Mouse (Mus musculus): Measurements from ENCODE around the gene Rgl1.
"Not testable (repeated sequence)": the region's sequence is repeated elsewhere in the genome, so short reads cannot be mapped to it uniquely, and the experiment has no call there.

The Rgl1 gene

GRCm38 (mm10) chr1:152785446-152785845 is 19.3 kb upstream of the Rgl1 start:
- DNase-seq (ENCODE audit: low spot score), result not testable (repeated sequence)

GRCm38 (mm10) chr1:152784620-152785019 is 18.5 kb upstream of the Rgl1 start:
- no peak for DNase-seq (ENCODE audit: low spot score)

DNA sequence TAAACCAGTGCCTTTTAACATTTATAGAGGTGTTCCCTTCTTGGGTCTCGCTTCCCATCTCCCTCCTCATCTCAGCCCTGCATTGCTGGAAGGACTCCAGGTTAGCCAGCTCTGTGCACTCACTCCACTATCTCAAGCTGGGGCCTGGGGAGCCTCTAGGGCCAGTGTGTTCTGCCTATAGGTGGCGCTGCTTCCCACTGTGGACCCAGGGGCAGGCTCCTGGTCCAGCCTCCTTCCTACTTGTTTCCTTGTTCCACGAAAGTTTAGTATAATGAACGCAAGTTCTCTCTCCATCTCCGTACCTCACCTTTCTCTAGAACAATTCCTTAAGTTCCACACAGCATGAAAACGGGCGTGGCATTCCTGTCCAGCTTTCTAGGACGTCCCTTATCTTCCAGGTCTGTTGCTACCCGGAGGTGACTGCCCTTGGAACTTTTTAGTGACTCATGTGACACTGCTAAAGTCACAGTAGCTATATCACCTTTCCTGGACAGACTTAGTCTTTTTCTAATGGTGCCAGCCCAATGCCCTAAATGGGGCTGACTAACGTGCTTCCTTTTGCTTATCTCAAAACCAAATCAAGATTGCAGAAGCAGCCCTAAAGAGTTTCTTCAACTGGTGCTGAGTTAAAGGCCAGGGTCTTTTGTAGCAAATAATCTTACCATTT is 13.1 kb upstream of the Rgl1 start:
- peak; percentile 75 for DNase-seq (ENCODE audit: low spot score)

- not testable (repeated sequence) for DNase-seq (ENCODE audit: low spot score)
Observed at GRCm38 (mm10) chr1:152774601-152775000, 8.4 kb upstream of the Rgl1 start.

GRCm38 (mm10) chr1:152771016-152771415 is 4.9 kb upstream of the Rgl1 start:
- no peak for DNase-seq (ENCODE audit: low spot score)

DNA sequence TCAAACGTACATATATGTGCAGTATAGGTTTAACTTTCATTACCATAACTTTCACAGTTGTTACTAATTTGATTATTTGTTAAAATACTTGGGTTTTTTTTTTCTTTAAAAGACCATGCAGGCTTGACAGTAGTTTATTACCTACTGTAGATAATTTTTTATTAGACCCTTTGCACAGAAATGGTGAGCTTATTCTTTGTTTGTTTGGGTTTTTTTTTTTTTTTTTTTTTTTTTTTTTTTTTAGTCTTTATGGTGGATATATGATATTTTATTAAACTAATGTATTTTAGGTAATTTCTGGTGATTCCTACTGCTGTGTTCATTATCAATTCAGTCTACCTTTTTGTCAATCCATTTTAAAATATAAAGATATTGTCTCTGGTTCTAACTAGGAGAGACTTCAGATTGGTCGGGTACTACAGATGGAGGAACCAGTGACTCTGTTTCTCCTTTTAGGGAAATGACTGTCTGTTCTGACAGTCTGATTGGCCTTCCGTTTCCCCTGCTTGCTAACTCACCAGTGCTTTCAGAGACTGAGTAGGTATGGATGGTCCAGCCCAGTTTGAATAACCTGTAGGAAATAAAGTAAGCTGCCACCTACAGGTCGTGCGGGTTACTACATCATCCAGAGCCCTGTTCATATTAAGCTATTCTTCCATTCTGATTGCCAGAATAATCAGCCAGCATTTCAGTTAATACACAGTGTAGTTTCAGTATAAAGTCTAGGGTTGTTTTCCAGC is 1.8 kb upstream of the Rgl1 start:
- DNase-seq (ENCODE audit: low spot score), result peak; percentile 88

DNA sequence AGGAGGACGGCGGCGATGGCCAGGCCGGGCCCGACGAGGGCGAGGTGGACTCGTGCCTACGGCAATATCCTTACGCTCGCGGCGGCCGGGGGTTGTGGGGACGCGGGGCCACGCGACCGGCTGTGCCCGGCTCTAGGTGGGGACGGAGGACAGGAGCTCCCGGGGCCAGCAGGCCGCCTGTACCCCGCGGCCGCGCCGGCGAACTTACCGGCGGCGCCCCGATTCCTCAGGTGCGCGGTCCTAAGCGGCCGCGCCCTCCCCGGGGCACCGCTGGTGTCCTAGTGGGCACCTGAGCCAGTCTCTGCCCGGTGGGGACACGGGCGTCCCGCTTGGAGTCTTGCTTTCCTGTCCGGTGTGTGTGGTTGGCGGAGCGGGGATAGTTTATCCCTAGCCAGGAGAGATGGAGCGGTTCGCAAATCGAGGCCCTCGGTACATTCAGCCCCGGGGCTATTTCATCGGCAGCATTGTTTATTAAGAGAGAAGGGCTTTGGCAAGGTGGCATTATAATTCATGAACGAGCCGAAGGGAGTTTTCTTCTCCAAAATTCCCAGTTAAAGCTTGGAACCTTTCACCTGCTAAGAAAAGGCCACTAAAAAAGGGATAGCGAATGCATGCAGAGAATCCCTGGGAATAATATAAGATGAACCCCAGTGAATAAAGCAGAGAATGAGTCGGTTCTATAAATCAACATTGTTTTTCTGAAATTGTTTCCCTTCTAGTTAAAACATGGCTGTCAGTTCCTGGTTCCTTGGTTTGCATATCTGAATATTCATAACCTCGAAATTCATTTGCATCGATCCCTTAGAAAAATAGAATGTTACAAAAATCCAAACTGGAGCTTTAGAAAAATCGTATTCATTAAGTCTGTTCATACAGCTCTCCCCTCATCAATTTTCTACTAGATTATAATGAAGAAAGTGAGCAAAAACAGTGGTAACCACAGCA is 925 bp upstream of the Rgl1 start:
- peak; percentile 46 for DNase-seq (ENCODE audit: low spot score)

DNA sequence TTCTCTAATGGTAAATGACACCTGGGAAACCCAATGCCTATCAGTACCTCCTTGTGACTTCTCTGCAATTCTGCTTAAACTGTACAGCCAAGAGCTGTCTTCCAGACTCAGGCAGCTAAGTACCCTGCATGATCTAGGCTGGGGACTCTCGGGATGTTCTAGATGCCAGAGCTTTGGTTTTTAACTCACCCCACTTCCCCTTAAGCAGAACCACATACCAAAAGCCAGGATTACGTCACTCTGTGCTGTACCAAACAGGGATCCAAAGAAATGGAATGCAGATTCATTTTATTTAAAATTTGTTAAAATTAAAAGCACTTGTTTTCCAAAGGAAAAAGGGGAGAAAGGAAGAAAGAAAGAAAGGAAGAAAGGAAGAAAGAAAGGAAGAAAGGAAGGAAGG is 4.4 kb downstream of the Rgl1 start:
- DNase-seq (ENCODE audit: low spot score), result no peak

DNA sequence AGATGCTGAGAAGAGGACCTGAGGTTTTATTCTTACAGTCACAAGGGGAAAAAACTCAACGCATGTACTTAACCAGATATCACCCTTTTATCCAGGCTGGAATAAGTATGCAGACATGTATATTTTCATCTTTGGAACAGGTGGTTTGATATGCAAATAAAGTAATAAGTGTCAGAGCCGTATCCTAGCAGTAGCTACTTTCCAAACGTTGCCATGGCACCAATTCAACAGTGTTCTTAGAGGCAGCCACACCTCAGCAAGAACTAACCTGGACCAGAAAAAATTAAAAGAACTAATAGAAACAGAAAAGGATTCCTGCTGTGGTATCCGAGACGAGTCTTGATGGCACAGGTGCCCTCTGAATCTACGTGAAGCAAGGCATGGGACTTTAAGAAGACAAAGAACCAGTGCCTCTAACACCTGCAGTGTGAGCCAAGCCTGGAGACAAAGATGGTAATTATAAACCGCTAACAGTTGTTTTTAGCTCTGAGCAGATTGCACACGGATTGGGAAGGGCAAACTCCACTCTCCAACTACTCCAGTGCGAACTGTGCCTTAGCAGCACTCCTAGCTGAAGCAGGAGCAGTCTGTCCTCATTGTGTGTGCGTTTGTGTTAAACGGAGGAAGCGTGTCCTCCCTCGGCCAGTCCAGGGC is 15.7 kb downstream of the Rgl1 start, which contains the start of gene Apobec4:
Gene Apobec4, plus strand, starts transcription at position 240 of the 654 bp plus-strand sequence.
- DNase-seq (ENCODE audit: low spot score), result no peak

GRCm38 (mm10) chr1:152749276-152749675 is 16.9 kb downstream of the Rgl1 start:
- no peak for DNase-seq (ENCODE audit: low spot score)

DNA sequence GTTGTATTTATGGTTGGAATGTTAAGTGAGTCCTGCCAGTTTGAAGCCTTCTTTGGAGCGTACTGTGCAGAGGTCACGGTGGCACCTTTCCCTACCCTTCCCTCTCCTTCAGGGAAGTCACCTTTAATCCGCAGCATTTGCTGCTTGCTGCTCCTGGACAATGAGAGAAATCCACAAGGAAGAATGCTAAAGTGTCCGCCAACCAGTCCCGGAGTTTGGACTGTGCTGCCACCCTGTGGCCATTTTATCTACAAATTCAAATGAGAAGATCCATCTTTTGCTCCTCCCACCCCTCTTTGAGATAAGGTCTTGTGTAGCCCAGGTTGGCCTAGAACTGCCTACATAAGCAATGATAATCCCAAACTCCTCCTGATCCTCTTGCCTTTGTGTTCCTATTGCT is 19.7 kb downstream of the Rgl1 start:
- peak; percentile 87 for DNase-seq (ENCODE audit: low spot score)

DNA sequence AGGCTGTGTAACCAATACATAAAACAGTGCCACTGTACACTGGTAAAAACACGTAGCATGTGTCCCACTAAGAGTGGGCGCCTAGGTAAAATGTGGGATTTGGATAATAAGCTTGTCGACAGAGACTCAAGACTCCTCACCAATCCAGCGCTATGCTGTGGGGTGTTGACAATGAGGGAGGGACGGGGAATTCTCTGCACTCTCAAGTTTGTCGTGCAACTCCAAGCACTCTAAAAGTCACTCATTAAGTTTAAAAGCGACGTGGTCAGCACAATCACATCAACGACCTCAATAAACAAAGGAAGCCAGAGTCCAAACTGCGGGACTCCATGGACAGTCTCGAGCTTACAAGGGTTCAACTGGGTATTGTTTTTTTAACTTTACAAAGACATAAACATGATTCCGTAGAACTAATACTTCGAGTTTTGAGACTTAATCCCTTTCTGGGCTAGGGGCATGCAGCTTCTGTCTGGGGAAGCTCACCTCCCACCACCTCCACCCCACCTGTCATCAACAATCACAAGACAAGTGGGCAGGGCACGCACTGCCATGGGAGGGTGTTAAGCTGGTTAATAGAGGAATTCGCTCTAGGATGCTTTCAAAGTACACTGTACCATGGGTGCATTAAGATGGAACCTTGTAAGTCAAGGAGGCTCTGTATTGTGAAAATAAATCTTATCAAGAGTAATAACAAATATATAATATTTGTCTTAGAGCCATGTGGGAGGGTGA is 22.9 kb downstream of the Rgl1 start:
- no peak for DNase-seq (ENCODE audit: low spot score)

- no peak for DNase-seq (ENCODE audit: low spot score)
Observed at GRCm38 (mm10) chr1:152739374-152739773, 26.8 kb downstream of the Rgl1 start.

DNA sequence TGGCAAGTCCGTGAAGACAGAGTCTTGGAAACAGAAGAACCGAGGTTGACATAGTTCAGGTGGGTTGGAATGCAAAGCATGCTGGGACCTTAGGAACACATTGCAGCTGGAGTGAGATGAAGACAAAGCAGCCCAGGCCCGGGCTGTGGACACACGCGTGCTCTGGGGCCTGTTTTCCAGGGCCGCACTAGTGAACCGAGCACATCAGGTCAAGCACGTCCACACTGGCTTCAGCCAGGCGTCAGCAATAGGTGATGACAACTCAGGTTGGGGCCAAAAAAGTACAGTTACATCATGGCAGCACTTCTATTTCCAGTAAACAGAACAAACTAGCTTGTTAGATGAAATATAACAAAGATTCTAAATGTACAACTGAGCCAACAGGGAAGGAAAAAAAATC is 27.4 kb downstream of the Rgl1 start:
- no peak for DNase-seq (ENCODE audit: low spot score)

- DNase-seq (ENCODE audit: low spot score), result no peak
Observed at GRCm38 (mm10) chr1:152727604-152728236, 38.4 kb downstream of the Rgl1 start.

DNA sequence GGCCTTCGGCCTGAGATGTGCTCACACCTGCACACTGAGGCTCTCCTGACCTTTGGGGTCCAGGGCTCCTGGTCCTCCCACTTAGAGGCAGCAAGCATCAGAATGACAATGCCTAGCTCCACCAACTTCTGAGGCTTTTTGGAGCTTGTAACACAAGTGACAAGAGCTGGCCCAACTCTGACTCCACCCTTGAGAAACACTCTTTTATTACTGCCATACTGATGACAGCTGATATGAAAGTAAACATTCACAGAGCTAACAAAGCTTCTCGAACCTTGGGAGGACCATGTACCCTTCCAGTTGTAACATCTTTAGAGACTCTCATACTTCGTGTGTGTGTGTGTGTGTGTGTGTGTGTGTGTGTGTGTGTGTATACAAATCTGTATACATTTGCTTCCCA is 40.1 kb downstream of the Rgl1 start:
- DNase-seq (ENCODE audit: low spot score), result no peak

- peak; percentile 37 for DNase-seq (ENCODE audit: low spot score)
Observed at GRCm38 (mm10) chr1:152724286-152724685, 41.9 kb downstream of the Rgl1 start.

- DNase-seq (ENCODE audit: low spot score), result no peak
Observed at GRCm38 (mm10) chr1:152721535-152722198, 44.5 kb downstream of the Rgl1 start.

GRCm38 (mm10) chr1:152720969-152721368 is 45.2 kb downstream of the Rgl1 start:
- no peak for DNase-seq (ENCODE audit: low spot score)

DNA sequence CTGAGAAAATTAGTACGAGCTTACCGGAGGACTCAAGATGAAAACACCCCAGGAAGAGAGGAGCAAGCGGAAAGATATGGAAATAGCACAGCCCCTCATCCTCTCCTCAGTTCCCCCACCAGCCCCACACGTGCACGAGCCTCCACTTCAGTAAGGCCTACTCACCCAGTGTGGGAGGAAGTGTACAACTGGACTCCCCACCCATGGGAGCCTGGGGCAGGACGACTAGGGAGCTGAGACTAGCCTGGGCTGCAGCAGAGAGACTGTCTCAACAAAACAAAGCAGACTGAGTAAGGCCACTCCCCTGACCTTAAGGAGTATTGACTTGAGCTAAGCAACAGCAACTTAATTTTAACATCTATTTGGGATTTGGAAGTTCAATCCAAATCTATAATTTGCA is 48.0 kb downstream of the Rgl1 start:
- DNase-seq (ENCODE audit: low spot score), result no peak

Data from adipocyte (in vitro differentiated cells).